Mouse (Mus musculus) heart, embryonic 11.5 days (tissue): ENCODE results near the gene Cdk2ap1. TPM values are rescaled to one million over a fixed set of nuclear protein-coding genes. Genes with fewer than 3 reads are reported as not detected.
"Not testable (repeated sequence)": the region's sequence is repeated elsewhere in the genome, so short reads cannot be mapped to it uniquely, and the experiment has no call there.

Experiments used
- ATAC-seq: fragments of 200-750 bp; cut with Nextera tagmentation; replicated peaks from 2 replicates; pipeline ENCODE4 v1.8.0; 2017; ENCODE audit warnings: moderate library complexity; ENCODE audit not compliant: insufficient number of reproducible peaks, low FRiP score, low TSS enrichment
- H3K27ac ChIP-seq: fragments of 300-500 bp; sonication (generic); 2 replicates; pipeline ENCODE4 v1.5.1; 2014; ENCODE audit warnings: mild to moderate bottlenecking, low read depth, low read length
- H3K27me3 ChIP-seq: fragments of 300-500 bp; sonication (generic); 2 replicates; pipeline ENCODE4 v1.6.1; 2014; ENCODE audit warnings: mild to moderate bottlenecking, low read length, mixed read lengths; ENCODE audit not compliant: control insufficient read depth, insufficient read depth
- H3K36me3 ChIP-seq: fragments of 300-500 bp; sonication (generic); 2 replicates; pipeline ENCODE4 v1.6.1; 2014; ENCODE audit warnings: mild to moderate bottlenecking, low read length, moderate library complexity, mixed read lengths; ENCODE audit not compliant: control insufficient read depth, insufficient read depth
- H3K4me1 ChIP-seq: fragments of 300-500 bp; sonication (generic); 2 replicates; pipeline ENCODE4 v1.6.1; 2014; ENCODE audit warnings: low read length; ENCODE audit not compliant: control insufficient read depth, insufficient read depth
- H3K4me2 ChIP-seq: fragments of 300-500 bp; sonication (generic); 2 replicates; pipeline ENCODE4 v1.6.1; 2014; ENCODE audit warnings: mild to moderate bottlenecking, moderate library complexity
- H3K4me3 ChIP-seq: fragments of 300-500 bp; sonication (generic); 2 replicates; pipeline ENCODE4 v1.5.1; 2014; ENCODE audit warnings: low read depth, low read length
- H3K9ac ChIP-seq: fragments of 300-500 bp; sonication (generic); 2 replicates; pipeline ENCODE4 v1.6.1; 2014; ENCODE audit warnings: mild to moderate bottlenecking, low read depth, low read length, moderate library complexity
- H3K9me3 ChIP-seq: fragments of 300-500 bp; sonication (generic); replicated peaks from 2 replicates; pipeline ENCODE4 v1.6.1; 2016; ENCODE audit warnings: low read length; ENCODE audit not compliant: control insufficient read depth
- WGBS: fragments of 180-500 bp; shearing (Covaris S2); extraction: QIAGEN DNeasy Blood & Tissue Kit; methylation state at CpG from one replicate; pipeline ENCODE4 v1.1.7; 2014; ENCODE audit not compliant: insufficient replicate concordance; 5-methylcytosine and 5-hydroxymethylcytosine counted together
- polyA plus RNA-seq: library from polyadenylated mRNA; unstranded; fragments of >200 nt; fragmentation: Nextera tagmentation; extraction: Ambion mirVana; gene quantifications from 2 replicates; pipeline ENCODE4 v1.2.1, GENCODE M21; 2014

The Cdk2ap1 gene
- polyA plus RNA-seq, 1 experiment from 2014 or later, result 96.8 TPM

DNA sequence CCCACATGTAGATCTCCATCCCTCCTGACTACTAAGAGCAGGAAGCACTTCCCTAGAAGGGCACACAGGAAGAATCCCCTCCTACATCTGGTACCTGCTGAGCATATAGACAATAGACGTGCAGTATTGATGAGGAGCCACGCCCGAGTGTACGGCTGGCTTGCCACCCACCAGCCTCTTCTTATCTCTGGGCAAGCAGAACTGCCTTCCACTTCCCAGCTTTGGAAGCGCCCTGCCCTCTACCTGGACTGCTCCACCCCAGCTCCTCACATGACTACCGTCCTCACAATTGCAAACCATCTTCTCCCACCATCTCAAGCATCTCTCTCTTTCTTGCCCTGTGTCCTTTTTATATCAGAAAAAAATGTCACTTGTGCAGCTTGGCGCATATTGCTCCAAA, 45.2 kb downstream of the Cdk2ap1 start:
- no peak for ATAC-seq
- peaks cover 22% of the 10 kb centered on the region for H3K36me3 ChIP-seq
- H3K27me3 ChIP-seq, result no peaks in the 10 kb centered on the region
- no peak overlapping the region for H3K27ac ChIP-seq
- WGBS, result 78% methylated on average over 7 of the region's 7 CpGs
- H3K9ac ChIP-seq, result no peak overlapping the region
- no peak overlapping the region for H3K4me3 ChIP-seq
- no peak overlapping the region for H3K4me2 ChIP-seq
- no peaks in the 10 kb centered on the region for H3K4me1 ChIP-seq
- 0 out of 2 replicates have a peak, but pooled peaks cover 2% of the 10 kb centered on the region for H3K9me3 ChIP-seq

DNA sequence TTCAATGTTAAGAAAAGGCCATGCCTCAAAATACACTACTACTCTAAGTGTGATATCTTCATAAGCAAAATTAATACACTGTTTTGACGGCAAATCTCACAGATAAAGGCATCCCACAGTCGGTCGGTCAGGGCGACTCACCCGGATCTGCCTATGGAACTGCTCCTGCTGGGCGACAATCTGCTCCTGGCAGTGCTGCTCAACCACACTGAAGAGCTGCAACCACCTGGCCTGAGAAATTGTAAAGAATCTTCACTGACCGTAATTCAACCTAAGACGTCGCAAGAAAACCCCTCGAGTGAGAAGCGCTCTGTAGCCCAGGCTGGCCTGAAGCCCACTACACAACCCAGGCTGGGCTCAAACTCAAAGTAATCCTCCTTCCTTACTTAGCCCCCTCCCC, 46.9 kb downstream of the Cdk2ap1 start:
- no peak for ATAC-seq
- WGBS, result 90% methylated on average over 11 of the region's 11 CpGs

DNA sequence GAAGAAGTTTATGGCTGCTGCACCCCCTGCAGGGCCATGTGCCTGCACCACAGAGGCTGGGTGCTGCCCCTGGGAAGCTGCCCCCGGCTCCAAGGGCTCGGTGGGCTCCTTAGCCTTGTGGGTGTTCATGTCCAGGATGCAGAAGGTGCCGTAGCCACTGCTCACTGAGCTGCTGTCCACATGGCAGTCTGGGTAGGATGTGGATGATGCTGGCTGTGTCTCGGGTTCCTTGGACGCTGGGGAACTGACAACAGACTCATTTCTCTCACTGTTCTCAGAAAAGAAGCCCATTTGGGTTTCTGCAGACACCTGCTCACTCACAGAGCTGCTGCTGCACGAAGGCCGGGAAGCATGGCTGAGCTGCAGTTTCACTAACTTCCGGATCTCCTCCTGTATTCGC, 47.4 kb downstream of the Cdk2ap1 start:
- Histone ChIP-seq H3K27me3 (no peaks in the 10 kb centered on the region), H3K27ac (no peak overlapping the region), H3K4me2 (no peak overlapping the region), H3K36me3 (peaks cover 33% of the 10 kb centered on the region), H3K9me3 (0 out of 2 replicates have a peak, but pooled peaks cover 2% of the 10 kb centered on the region), H3K4me1 (no peaks in the 10 kb centered on the region), H3K9ac (no peak overlapping the region), H3K4me3 (no peak overlapping the region)
- WGBS, result 87% methylated on average over 9 of the region's 9 CpGs
- ATAC-seq, result no peak

More for the DNA sequence above, 46.9 kb downstream of the Cdk2ap1 start:
- H3K9ac ChIP-seq, result no peak overlapping the region
- H3K9me3 ChIP-seq, result 0 out of 2 replicates have a peak, but pooled peaks cover 2% of the 10 kb centered on the region
- no peaks in the 10 kb centered on the region for H3K4me1 ChIP-seq
- H3K4me3 ChIP-seq, result no peak overlapping the region
- H3K27ac ChIP-seq, result no peak overlapping the region
- H3K4me2 ChIP-seq, result no peak overlapping the region
- peaks cover 33% of the 10 kb centered on the region for H3K36me3 ChIP-seq
- H3K27me3 ChIP-seq, result no peaks in the 10 kb centered on the region

DNA sequence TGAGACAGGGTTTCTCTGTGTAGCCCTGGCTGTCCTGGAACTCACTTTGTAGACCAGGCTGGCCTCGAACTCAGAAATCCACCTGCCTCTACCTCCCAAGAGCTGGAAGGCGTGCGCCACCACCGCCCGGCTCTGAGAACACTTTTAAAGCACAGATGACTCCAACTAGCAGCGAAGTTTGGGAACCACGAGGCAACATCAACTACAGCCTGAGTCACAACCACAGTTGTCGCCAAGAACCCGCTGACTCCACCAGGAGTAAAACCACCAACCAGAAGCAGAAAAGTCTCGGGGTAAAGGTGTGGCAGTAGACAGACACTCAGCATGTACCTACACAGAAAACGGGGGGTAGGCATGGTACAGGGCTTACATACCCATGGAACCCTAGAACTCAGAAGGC, 52.8 kb downstream of the Cdk2ap1 start:
- H3K36me3 ChIP-seq, result peaks cover 42% of the 10 kb centered on the region
- no peak overlapping the region for H3K27ac ChIP-seq
- no peak overlapping the region for H3K4me2 ChIP-seq
- no peak overlapping the region for H3K4me3 ChIP-seq
- no peaks in the 10 kb centered on the region for H3K4me1 ChIP-seq
- no peak for ATAC-seq
- H3K9me3 ChIP-seq, result 0 out of 2 replicates have a peak, but pooled peaks cover 2% of the 10 kb centered on the region
- no peak overlapping the region for H3K9ac ChIP-seq
- 90% methylated on average over 11 of the region's 11 CpGs for WGBS
- H3K27me3 ChIP-seq, result no peaks in the 10 kb centered on the region

DNA sequence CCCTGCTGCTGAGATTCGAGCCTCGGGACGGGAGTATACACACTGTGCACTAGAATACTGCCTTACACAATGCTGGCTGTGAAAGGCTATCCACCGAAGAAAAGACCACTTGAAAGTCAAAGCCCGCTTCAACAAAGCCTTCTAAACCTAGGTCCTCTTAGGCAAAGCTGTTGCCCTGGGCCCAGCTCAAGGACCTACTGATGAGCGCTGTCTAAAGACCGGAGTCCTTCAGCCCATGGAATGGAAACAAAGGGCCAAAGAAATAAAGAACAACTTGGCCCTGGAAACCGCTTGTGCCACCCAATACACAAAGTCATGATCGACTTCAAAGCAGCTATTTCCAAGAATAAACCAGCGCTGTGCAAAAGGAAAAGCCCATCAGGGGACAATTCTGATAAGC, 53.7 kb downstream of the Cdk2ap1 start:
- Histone ChIP-seq H3K4me2 (no peak overlapping the region), H3K27me3 (no peaks in the 10 kb centered on the region), H3K27ac (no peak overlapping the region), H3K4me3 (no peak overlapping the region), H3K9me3 (0 out of 2 replicates have a peak, but pooled peaks cover 2% of the 10 kb centered on the region), H3K4me1 (no peaks in the 10 kb centered on the region), H3K36me3 (peaks cover 35% of the 10 kb centered on the region), H3K9ac (no peak overlapping the region)
- ATAC-seq, result no peak
- WGBS, result 78% methylated on average over 10 of the region's 10 CpGs

DNA sequence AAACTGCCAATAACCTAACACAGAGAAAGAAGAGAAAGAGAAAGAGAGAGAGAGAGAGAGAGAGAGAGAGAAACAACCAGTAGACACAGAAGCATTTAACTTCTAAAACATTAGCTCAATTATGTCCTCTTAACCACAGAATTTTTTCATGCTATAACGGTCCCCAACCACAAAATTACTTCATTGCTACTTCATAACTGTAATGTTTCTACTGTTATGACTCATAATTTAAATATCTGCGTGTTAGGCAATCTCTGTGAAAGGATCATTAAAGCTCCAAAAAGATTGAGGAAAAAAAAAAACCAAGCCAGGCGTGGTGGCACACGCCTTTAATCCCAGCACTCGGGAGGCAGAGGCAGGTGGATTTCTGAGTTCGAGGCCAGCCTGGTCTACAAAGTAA, 60.0 kb downstream of the Cdk2ap1 start:
- not testable (repeated sequence) for H3K4me3 ChIP-seq, H3K9ac ChIP-seq, H3K4me1 ChIP-seq, H3K27ac ChIP-seq, H3K4me2 ChIP-seq, H3K27me3 ChIP-seq, ATAC-seq, H3K9me3 ChIP-seq
- 95% methylated on average over 6 of the region's 6 CpGs for WGBS
- peaks cover 28% of the 10 kb centered on the region for H3K36me3 ChIP-seq

DNA sequence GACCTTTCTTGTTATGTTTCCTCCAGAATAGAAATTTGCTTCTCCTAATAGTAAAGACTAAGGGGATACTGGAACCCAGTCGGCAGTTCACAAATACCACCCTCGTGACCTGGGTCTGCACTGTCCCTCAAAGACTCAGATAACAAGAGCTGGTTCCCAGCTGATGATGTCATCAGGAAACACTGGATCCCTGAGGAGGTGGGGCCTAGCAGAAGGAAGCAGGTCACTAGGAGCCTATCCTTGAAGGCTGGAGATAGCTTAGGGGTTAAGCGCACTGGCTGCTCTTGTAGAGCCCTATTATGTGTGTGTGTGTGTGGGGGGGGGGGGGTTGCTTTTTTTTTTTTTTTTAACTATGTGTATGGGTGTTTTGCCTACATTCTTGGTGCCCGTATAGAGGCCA, 62.8 kb downstream of the Cdk2ap1 start:
- H3K27me3 ChIP-seq, result no peaks in the 10 kb centered on the region
- no peak overlapping the region for H3K9ac ChIP-seq
- peaks cover 6% of the 10 kb centered on the region; the same call in 1 of the 2 replicates for H3K4me1 ChIP-seq
- 0 out of 2 replicates have a peak, but pooled peaks have one; percentile 10 for ATAC-seq
- WGBS, result 31% methylated on average over 4 of the region's 4 CpGs
- peaks cover 25% of the 10 kb centered on the region for H3K36me3 ChIP-seq
- no peaks in the 10 kb centered on the region for H3K9me3 ChIP-seq
- H3K4me3 ChIP-seq, result no peak overlapping the region
- no peak overlapping the region for H3K4me2 ChIP-seq
- no peak overlapping the region for H3K27ac ChIP-seq

DNA sequence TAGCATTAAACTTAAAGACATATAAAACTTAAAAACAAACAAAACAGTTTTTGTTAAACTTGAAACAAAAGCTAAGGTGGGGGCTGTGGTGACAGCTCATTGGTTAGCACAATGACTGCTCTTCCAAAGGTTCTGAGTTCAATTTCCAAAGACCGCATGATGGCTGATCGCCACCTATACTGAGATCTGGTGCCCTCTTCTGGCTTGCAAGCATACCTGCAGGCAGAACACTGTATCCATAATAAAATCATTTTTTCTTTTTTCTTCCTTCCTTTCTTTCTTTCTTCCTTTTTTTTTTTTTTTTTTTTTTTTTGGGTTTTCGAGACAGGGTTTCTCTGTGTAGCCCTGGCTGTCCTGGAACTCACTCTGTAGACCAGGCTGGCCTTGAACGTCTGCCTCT, 63.6 kb downstream of the Cdk2ap1 start:
- H3K4me2 ChIP-seq, H3K4me3 ChIP-seq, H3K9me3 ChIP-seq, H3K27ac ChIP-seq, H3K9ac ChIP-seq, H3K4me1 ChIP-seq, ATAC-seq, H3K27me3 ChIP-seq: not testable (repeated sequence)
- 63% methylated on average over 3 of the region's 4 CpGs for WGBS
- H3K36me3 ChIP-seq, result peaks cover 25% of the 10 kb centered on the region

DNA sequence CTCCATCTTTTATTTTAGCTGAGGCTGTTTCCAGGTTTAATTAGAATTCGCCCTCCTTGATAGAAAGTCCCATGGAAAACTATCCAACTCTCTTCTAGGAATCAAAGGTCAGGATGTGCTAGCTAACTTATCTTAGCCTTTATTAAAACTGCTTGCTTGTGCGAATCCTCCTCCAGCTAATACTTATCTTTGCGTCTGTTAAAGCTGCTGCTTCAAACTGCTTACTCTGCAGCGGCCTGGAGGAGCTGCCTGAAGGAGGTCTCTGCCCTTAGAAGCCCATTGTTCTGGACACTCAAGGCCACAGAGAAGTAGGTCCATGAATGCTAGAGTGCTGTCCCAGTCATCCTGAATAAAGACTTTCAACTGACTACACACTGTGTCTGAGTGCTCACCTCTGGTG, 66.4 kb downstream of the Cdk2ap1 start:
- H3K9me3 ChIP-seq, result no peaks in the 10 kb centered on the region
- no peak overlapping the region for H3K27ac ChIP-seq
- no peak for ATAC-seq
- 85% methylated on average over 4 of the region's 4 CpGs for WGBS
- peaks cover 6% of the 10 kb centered on the region; the same call in 1 of the 2 replicates for H3K4me1 ChIP-seq
- H3K4me2 ChIP-seq, result no peak overlapping the region
- no peak overlapping the region for H3K9ac ChIP-seq
- no peaks in the 10 kb centered on the region for H3K27me3 ChIP-seq
- H3K4me3 ChIP-seq, result no peak overlapping the region
- peaks cover 21% of the 10 kb centered on the region for H3K36me3 ChIP-seq
